Mouse (Mus musculus) hindbrain, embryonic 15.5 days (tissue): Measurements from ENCODE around the gene Rarg. TPM values are rescaled to one million over a fixed set of nuclear protein-coding genes. Genes with fewer than 3 reads are reported as not detected.
A peak's percentile ranks its signal among the peaks of the same experiment; 100 is the strongest.

ENCODE experiments used
- ATAC-seq: fragments of 200-750 bp; cut with Nextera tagmentation; 2 replicates; pipeline ENCODE4 v1.8.0; 2017; ENCODE audit warnings: low read depth, moderate number of reproducible peaks, moderate TSS enrichment; ENCODE audit not compliant: low FRiP score
- H3K27ac ChIP-seq: fragments of 300-500 bp; sonication (generic); replicated peaks from 2 replicates; pipeline ENCODE4 v1.5.1; 2015; ENCODE audit warnings: mild to moderate bottlenecking, inconsistent platforms
- H3K27me3 ChIP-seq: fragments of 300-500 bp; sonication (generic); 2 replicates; pipeline ENCODE4 v1.6.1; 2015; ENCODE audit warnings: control low read depth, inconsistent platforms
- H3K36me3 ChIP-seq: fragments of 300-500 bp; sonication (generic); 2 replicates; pipeline ENCODE4 v1.6.1; 2015; ENCODE audit warnings: control low read depth, inconsistent platforms
- H3K4me1 ChIP-seq: fragments of 300-500 bp; sonication (generic); replicated peaks from 2 replicates; pipeline ENCODE4 v1.6.1; 2015; ENCODE audit warnings: control low read depth, inconsistent platforms
- H3K4me2 ChIP-seq: fragments of 300-500 bp; sonication (generic); 2 replicates; pipeline ENCODE4 v1.6.1; 2015; ENCODE audit warnings: moderate library complexity, mild to moderate bottlenecking, inconsistent platforms
- H3K4me3 ChIP-seq: fragments of 300-500 bp; sonication (generic); 2 replicates; pipeline ENCODE4 v1.5.1; 2015; ENCODE audit warnings: mild to moderate bottlenecking, inconsistent platforms
- H3K9ac ChIP-seq: fragments of 300-500 bp; sonication (generic); 2 replicates; pipeline ENCODE4 v1.6.1; 2015; ENCODE audit warnings: inconsistent platforms
- H3K9me3 ChIP-seq: fragments of 300-500 bp; sonication (generic); 2 replicates; pipeline ENCODE4 v1.6.1; 2016; ENCODE audit warnings: control low read depth, inconsistent platforms
- WGBS: fragments of 180-500 bp; shearing (Covaris S2); methylation state at CpG from one replicate; pipeline ENCODE4 v1.1.7; 2015; 5-methylcytosine and 5-hydroxymethylcytosine counted together
- polyA plus RNA-seq: library from polyadenylated mRNA; unstranded; fragments of >200 nt; fragmentation: Nextera tagmentation; extraction: Ambion mirVana; gene quantifications from 2 replicates; pipeline ENCODE4 v1.2.1, GENCODE M21; 2015

Rarg gene
- polyA plus RNA-seq, 1 experiment from 2014 or later, result 5.8 TPM

DNA sequence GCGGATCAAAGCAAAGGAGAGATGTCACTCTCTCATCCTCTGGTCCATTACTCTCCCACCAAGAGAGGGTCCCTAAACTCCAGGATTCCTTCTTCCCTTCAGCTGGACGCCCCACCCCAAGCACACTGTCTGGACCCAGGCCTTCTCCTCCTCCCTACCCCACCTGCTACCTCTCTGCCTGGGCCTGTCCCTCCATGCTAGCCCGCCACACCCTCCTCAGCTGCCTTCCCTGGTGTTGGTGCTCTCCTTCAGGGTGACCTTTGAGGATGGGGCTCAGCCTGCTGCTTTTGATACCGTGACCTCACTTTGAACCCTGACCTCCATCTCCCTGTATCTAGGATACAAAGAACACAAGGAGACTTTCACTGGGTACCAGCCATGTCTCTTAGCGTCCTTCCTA lies 6.8 kb downstream of the Rarg start:
- Histone ChIP-seq H3K9ac (no peak overlapping the region), H3K36me3 (no peaks in the 10 kb centered on the region), H3K4me2 (no peak overlapping the region), H3K27me3 (peaks cover 42% of the 10 kb centered on the region), H3K9me3 (no peaks in the 10 kb centered on the region), H3K4me3 (no peak overlapping the region), H3K27ac (no peak overlapping the region), H3K4me1 (peaks cover 27% of the 10 kb centered on the region)
- 55% methylated on average over 5 of the region's 5 CpGs for WGBS
- ATAC-seq, result no peak

DNA sequence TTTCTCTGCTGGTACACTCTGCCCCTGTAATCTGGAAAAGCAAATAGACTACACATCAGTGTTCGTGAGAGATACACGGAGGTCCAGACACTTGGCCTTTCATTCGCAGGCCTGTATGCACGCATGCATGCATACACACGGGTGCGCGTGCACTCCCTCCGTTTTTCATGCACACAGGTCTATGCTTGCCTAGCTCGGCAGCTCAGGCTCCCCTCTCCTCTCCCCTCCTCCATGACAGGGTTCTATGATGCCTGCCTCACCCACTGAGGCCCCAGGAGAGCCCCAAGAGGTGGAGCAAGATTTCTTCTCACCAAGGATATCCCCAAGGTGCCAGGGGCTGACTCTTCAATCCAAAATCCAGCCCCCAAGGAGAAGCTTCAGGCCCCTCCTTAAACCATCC lies 7.3 kb downstream of the Rarg start:
- Histone ChIP-seq H3K9ac (no peak overlapping the region), H3K36me3 (no peaks in the 10 kb centered on the region), H3K4me2 (peak overlapping the region; percentile 97; the same call in 1 of the 2 replicates), H3K4me1 (peaks cover 32% of the 10 kb centered on the region), H3K27me3 (peaks cover 41% of the 10 kb centered on the region), H3K4me3 (no peak overlapping the region), H3K27ac (peak overlapping the region; percentile 47; the same call in 1 of the 2 replicates), H3K9me3 (no peaks in the 10 kb centered on the region)
- ATAC-seq, result no peak
- 44% methylated on average over 9 of the region's 9 CpGs for WGBS

GRCm38 (mm10) chr15:102249251-102249691 lies 8.0 kb downstream of the Rarg start:
- Histone ChIP-seq H3K27ac (peak overlapping the region; percentile 47), H3K27me3 (peaks cover 42% of the 10 kb centered on the region), H3K4me3 (no peak overlapping the region), H3K9me3 (no peaks in the 10 kb centered on the region), H3K36me3 (no peaks in the 10 kb centered on the region), H3K4me1 (peaks cover 39% of the 10 kb centered on the region), H3K9ac (no peak overlapping the region), H3K4me2 (peak overlapping the region; percentile 97)
- ATAC-seq, result no peak
- 7% methylated on average over 13 of the region's 13 CpGs for WGBS

- Histone ChIP-seq H3K9me3 (no peaks in the 10 kb centered on the region), H3K27me3 (peaks cover 46% of the 10 kb centered on the region), H3K27ac (no peak overlapping the region; the same call in 1 of the 2 replicates), H3K4me2 (peak overlapping the region; percentile 97), H3K4me3 (no peak overlapping the region), H3K36me3 (no peaks in the 10 kb centered on the region), H3K4me1 (peaks cover 44% of the 10 kb centered on the region), H3K9ac (no peak overlapping the region)
- no peak for ATAC-seq
- 0% methylated on average over 2 of the region's 3 CpGs for WGBS
Observed at GRCm38 (mm10) chr15:102248812-102249191, 8.5 kb downstream of the Rarg start.

GRCm38 (mm10) chr15:102248131-102248811 lies 9.0 kb downstream of the Rarg start:
- H3K9ac ChIP-seq, result peak overlapping the region; percentile 67
- WGBS, result 11% methylated on average over 8 of the region's 8 CpGs
- ATAC-seq, result no peak
- H3K4me1 ChIP-seq, result peaks cover 49% of the 10 kb centered on the region
- H3K4me2 ChIP-seq, result peak overlapping the region; percentile 97
- H3K9me3 ChIP-seq, result no peaks in the 10 kb centered on the region
- peak overlapping the region; percentile 62 for H3K4me3 ChIP-seq
- peaks cover 52% of the 10 kb centered on the region for H3K27me3 ChIP-seq
- no peaks in the 10 kb centered on the region for H3K36me3 ChIP-seq
- peak overlapping the region; percentile 89 for H3K27ac ChIP-seq

DNA sequence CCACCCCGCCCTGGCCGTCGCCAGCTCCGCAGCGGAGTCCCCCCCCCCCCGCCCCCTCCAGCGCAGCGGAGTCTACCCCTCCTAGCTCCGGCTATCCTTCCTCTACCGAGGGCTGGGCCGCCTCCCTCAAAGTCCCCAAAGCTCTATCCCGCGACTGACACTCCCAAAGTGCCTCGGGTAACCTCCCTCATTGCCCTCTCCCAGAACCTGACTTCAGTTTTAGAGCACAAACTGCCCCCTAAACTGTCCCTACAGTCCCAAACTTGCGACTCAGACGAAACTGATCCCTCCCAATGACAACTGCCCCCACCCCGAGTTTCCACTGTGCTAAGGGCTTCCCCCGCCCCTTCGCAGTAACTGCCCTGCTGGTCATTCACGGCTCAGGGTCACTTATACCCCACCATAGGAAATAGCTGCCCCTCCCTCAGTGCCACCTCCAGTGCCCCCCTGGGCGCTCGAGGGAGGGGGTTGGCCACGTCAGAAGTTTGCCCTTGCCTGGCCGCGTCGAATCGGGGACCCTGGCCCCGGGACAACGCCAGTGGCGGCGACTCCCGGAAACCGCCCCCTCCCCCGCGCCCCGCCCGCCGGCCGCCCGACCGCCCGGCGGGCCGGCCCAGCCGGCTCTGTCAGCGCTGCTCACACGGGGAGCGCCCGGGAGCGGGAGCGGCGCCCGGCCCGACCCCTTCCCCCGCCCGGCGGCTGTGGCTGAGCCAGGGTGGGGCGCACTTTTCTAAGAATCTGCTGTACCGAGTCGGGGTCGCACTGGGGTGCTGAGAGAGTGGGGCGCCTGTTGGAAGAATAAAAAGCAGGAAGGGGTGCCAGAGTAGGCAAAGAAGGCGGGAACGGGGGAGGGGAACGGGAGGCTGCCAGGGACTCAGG lies 9.8 kb downstream of the Rarg start:
- under 1% methylated on average over 32 of the region's 65 CpGs for WGBS
- Histone ChIP-seq H3K9ac (peak overlapping the region; percentile 67), H3K27me3 (peaks cover 57% of the 10 kb centered on the region), H3K4me1 (peaks cover 51% of the 10 kb centered on the region), H3K4me2 (peak overlapping the region; percentile 97), H3K36me3 (no peaks in the 10 kb centered on the region), H3K9me3 (no peaks in the 10 kb centered on the region), H3K27ac (peak overlapping the region; percentile 89), H3K4me3 (peak overlapping the region; percentile 62)
- peak; percentile 35; the same call in 1 of the 2 replicates for ATAC-seq

GRCm38 (mm10) chr15:102246866-102247251 lies 10.5 kb downstream of the Rarg start:
- Histone ChIP-seq H3K4me3 (peak overlapping the region; percentile 62), H3K9ac (peak overlapping the region; percentile 67), H3K27me3 (peaks cover 53% of the 10 kb centered on the region), H3K4me1 (peaks cover 51% of the 10 kb centered on the region), H3K4me2 (peak overlapping the region; percentile 97), H3K36me3 (no peaks in the 10 kb centered on the region), H3K27ac (peak overlapping the region; percentile 89), H3K9me3 (no peaks in the 10 kb centered on the region)
- 0% methylated on average over 32 of the region's 35 CpGs for WGBS
- ATAC-seq, result peak; percentile 84

DNA sequence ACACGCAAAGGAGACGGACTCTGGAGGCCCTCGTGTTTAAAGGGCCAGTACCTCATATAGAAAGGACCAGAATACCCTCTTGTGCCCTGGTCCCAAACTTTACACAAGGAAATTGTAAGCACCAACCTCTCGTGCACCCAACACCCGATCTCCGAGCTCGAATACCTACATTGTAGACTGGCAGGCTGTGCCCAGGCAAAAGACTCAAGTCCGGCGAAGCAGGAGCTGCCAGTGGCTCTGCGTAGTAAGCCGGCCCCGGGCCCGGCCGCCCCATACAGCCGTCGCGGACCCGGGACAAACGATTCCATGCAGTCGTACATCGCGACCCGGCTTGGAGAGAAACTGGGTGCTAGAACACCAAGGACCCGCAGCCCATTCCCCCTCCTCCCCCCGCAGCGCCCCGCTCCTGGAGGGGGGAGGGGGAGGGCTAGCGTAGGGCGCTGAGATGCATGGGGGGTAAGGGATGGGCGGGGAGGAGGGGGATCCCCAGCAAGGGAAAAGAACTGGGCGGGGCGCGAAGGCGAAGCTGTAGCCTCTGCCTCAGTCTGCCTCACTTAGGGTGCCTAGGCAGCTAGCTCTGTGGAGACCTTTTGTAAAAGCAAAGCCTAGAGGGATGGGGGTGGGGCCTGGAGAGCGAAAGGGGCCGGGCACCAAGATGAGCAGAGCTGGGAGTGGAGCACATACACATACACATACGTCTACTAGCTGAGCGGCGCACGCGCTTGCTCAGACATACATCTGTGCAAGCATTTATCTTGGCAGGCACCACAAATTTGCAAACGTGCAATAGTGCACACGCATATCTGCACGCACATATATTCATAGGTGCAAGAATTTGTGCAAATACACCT lies 11.2 kb downstream of the Rarg start:
- Histone ChIP-seq H3K4me1 (peaks cover 51% of the 10 kb centered on the region), H3K4me2 (peak overlapping the region; percentile 97), H3K9me3 (no peaks in the 10 kb centered on the region), H3K27ac (peak overlapping the region; percentile 89), H3K4me3 (peak overlapping the region; percentile 62), H3K9ac (peak overlapping the region; percentile 67), H3K36me3 (no peaks in the 10 kb centered on the region), H3K27me3 (peaks cover 50% of the 10 kb centered on the region)
- under 1% methylated on average over 41 of the region's 44 CpGs for WGBS
- ATAC-seq, result peak; percentile 85

GRCm38 (mm10) chr15:102245461-102245881 lies 11.8 kb downstream of the Rarg start:
- Histone ChIP-seq H3K36me3 (no peaks in the 10 kb centered on the region), H3K4me3 (peak overlapping the region; percentile 62), H3K27ac (peak overlapping the region; percentile 89), H3K9ac (peak overlapping the region; percentile 67), H3K4me1 (peaks cover 51% of the 10 kb centered on the region), H3K4me2 (peak overlapping the region; percentile 97), H3K9me3 (no peaks in the 10 kb centered on the region), H3K27me3 (peaks cover 49% of the 10 kb centered on the region)
- 6% methylated on average over 14 of the region's 14 CpGs for WGBS
- ATAC-seq, result no peak

DNA sequence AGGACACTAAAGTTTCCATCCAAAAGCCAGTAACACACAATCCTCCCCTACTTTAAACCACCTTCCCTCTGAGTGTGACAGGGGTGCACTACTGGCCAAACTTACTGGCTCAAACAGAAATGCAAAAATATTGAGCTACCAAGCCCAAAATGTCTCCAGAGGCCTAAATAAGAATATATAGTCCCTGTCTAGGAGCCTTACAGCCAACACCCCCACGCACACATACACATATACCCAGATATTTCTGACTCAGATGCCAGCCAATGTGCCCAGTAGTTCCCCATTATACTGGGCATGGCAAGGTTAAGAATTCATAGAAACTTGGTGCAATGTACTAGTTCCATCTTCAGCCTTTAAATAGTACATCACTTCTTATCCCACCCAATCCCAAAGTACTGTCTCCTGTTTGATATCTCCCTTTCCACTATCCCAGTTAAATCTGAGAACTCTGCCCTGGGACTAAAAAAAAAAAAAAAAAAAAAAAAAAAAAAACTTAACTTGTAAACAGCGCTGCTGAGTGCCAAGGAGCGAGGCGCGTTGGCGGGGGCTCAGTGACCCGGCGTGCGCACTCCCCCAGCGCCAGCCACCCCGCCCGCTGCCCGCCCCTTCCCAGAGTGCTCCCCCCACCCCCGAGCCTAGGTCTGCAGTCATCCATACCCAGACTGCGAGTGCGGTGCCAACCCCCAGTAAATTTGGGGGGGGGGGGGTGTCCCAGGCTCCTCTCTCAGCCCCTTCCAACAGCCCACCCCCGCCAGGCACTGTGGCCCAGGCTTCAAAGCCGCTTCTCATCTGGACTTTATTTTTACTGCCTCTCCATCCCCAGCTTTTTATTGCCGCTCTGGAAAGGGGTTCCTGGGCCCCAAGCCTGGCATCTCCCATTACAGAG lies 12.8 kb downstream of the Rarg start:
- Histone ChIP-seq H3K4me3 (peak overlapping the region; percentile 62), H3K4me1 (peaks cover 51% of the 10 kb centered on the region), H3K9me3 (no peaks in the 10 kb centered on the region), H3K36me3 (no peaks in the 10 kb centered on the region), H3K9ac (0 out of 2 replicates have a peak overlapping the region, but pooled peaks have one; percentile 67), H3K4me2 (peak overlapping the region; percentile 97), H3K27me3 (peaks cover 43% of the 10 kb centered on the region), H3K27ac (no peak overlapping the region)
- 7% methylated on average over 19 of the region's 19 CpGs for WGBS
- no peak for ATAC-seq
